Mouse (Mus musculus): Measurements from ENCODE around the gene E130114P18Rik. TPM values are rescaled to one million over a fixed set of nuclear protein-coding genes. Genes with fewer than 3 reads are reported as not detected.

E130114P18Rik gene
- polyA plus RNA-seq, 1 experiment: 0.74 TPM

DNA sequence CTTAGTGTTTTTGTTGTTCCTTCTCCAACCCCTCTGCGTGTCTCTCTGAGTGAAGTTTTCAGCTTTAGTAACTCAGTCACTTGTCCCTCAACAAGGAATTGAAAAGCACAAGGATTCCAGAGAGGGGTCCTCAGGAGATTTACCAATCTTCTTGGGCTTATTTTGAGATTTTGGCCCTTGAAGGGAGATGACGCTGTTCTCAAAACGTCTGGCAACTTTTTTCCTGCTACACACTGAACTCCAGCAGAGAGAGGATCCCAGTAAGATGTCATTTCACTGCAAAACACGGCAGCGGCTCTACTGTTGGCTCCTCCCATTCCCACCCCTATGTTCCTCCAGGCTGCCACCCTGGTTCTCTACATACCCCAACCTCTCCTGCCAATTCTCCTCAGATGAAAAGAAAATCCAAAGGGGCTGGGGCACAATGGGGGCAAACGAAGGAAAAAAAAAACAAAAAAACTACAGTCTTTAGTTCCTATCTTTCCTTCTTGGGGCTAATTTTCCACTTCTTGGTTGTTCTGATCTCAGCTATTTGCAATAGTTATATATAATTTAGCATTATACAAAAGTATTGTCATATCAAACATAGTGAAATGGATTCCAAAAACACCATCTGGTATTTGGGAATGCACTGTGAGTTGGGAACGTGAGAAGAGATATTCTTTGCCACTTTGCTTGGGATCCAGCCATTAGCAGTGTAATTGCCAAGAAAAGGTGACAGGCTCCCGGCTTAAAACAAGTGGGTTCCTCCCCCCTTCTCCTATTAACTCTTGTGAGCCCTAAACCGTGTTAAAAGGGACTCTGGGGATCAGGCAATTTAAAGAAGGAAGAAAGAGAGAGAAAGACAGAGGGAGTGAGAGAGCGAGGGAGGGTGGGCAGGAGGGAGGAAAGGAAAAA lies 167.8 kb downstream of the E130114P18Rik start:
- Histone ChIP-seq H3K4me1 (ENCODE audit: control insufficient read depth, insufficient read depth, low read length) (no peaks in the 10 kb centered on the region), H3K36me3 (ENCODE audit: control insufficient read depth, insufficient read depth, low read length) (no peaks in the 10 kb centered on the region), H3K27me3 (ENCODE audit: control insufficient read depth, insufficient read depth, low read length) (no peaks in the 10 kb centered on the region), H3K27ac (ENCODE audit: control insufficient read depth, insufficient read depth, low read depth, low read length) (no peak overlapping the region), H3K4me3 (ENCODE audit: control insufficient read depth, low read depth, low read length) (no peak overlapping the region)
- TF ChIP-seq CTCF (IDR thresholded peaks at IDR 0.05; ENCODE audit: control insufficient read depth, insufficient read depth, insufficient replicate concordance, low read depth, low read length) (no peak), POLR2A (IDR thresholded peaks at IDR 0.05; ENCODE audit: control insufficient read depth, low read depth, low read length) (no peak)

DNA sequence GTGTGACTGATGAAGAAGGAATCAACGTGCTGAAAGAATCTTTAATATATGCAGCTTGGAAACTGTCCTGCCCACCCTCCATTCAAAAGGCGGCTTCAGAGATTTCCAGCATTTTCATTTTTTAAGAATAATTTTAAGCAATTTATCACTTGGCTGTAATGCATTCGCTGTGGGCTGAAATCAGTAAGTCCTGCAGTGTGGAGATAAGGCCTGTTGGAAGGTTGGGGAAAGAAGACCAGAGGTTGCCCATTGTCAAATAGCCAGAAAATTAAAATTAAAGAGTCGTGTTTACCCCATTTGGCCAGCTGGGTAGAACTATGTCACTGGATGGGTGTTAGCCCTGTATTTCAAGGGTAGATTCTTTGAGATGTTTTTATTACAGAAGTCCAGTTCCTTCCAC lies 168.5 kb downstream of the E130114P18Rik start:
- H3K4me1 ChIP-seq (ENCODE audit: control insufficient read depth, insufficient read depth, low read length): no peaks in the 10 kb centered on the region
- H3K27ac ChIP-seq (ENCODE audit: control insufficient read depth, insufficient read depth, low read depth, low read length): no peak overlapping the region
- H3K36me3 ChIP-seq (ENCODE audit: control insufficient read depth, insufficient read depth, low read length): no peaks in the 10 kb centered on the region
- no peak for TF ChIP-seq POLR2A (IDR thresholded peaks at IDR 0.05; ENCODE audit: control insufficient read depth, low read depth, low read length)
- no peak for TF ChIP-seq CTCF (IDR thresholded peaks at IDR 0.05; ENCODE audit: control insufficient read depth, insufficient read depth, insufficient replicate concordance, low read depth, low read length)
- H3K27me3 ChIP-seq (ENCODE audit: control insufficient read depth, insufficient read depth, low read length): no peaks in the 10 kb centered on the region
- H3K4me3 ChIP-seq (ENCODE audit: control insufficient read depth, low read depth, low read length): no peak overlapping the region

DNA sequence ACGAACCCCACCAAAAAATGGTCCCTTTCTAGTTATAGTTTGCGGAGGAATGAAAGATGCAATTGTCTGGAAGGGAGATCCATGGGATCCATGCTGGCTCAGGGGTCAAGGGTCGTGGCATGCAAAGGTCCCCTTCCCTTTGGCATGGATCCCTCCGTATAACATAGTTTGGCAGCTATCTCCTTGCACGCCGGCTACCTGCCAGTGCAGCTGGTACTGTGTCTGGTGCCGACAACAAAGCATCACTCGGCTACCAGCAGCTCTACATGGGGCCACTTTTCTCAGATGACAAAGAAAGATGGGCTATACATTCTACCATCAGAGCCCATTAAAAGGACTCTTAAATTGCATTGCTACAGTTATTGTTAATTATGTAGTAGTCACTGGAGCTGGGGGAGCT lies 169.2 kb downstream of the E130114P18Rik start:
- Histone ChIP-seq H3K27ac (ENCODE audit: control insufficient read depth, insufficient read depth, low read depth, low read length) (no peak overlapping the region), H3K36me3 (ENCODE audit: control insufficient read depth, insufficient read depth, low read length) (no peaks in the 10 kb centered on the region), H3K4me1 (ENCODE audit: control insufficient read depth, insufficient read depth, low read length) (no peaks in the 10 kb centered on the region), H3K4me3 (ENCODE audit: control insufficient read depth, low read depth, low read length) (no peak overlapping the region), H3K27me3 (ENCODE audit: control insufficient read depth, insufficient read depth, low read length) (no peaks in the 10 kb centered on the region)
- TF ChIP-seq POLR2A (IDR thresholded peaks at IDR 0.05; ENCODE audit: control insufficient read depth, low read depth, low read length): no peak
- TF ChIP-seq CTCF (IDR thresholded peaks at IDR 0.05; ENCODE audit: control insufficient read depth, insufficient read depth, insufficient replicate concordance, low read depth, low read length): no peak

DNA sequence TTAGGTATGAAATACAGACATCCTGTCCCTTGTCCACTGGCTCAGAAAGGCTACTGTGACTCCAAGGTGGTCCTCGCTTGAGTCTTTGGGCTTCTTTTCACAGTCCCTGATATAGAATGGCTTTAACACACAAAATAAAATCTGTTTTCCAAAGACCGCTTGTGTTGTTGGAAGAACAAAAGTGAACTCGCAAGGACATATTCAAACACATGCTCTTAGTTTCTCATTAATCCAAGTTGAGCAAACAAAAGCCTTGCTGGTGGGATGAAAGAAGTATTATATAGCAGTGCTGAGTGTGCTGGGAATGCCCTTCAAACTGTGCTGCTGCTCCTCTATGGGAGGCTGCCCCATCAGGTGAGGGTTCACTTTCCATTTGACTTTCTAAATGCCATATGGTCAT lies 169.7 kb downstream of the E130114P18Rik start:
- no peak overlapping the region for H3K27ac ChIP-seq (ENCODE audit: control insufficient read depth, insufficient read depth, low read depth, low read length)
- no peaks in the 10 kb centered on the region for H3K4me1 ChIP-seq (ENCODE audit: control insufficient read depth, insufficient read depth, low read length)
- H3K27me3 ChIP-seq (ENCODE audit: control insufficient read depth, insufficient read depth, low read length): no peaks in the 10 kb centered on the region
- H3K36me3 ChIP-seq (ENCODE audit: control insufficient read depth, insufficient read depth, low read length): no peaks in the 10 kb centered on the region
- H3K4me3 ChIP-seq (ENCODE audit: control insufficient read depth, low read depth, low read length): no peak overlapping the region
- TF ChIP-seq CTCF (IDR thresholded peaks at IDR 0.05; ENCODE audit: control insufficient read depth, insufficient read depth, insufficient replicate concordance, low read depth, low read length): no peak
- TF ChIP-seq POLR2A (IDR thresholded peaks at IDR 0.05; ENCODE audit: control insufficient read depth, low read depth, low read length): no peak

DNA sequence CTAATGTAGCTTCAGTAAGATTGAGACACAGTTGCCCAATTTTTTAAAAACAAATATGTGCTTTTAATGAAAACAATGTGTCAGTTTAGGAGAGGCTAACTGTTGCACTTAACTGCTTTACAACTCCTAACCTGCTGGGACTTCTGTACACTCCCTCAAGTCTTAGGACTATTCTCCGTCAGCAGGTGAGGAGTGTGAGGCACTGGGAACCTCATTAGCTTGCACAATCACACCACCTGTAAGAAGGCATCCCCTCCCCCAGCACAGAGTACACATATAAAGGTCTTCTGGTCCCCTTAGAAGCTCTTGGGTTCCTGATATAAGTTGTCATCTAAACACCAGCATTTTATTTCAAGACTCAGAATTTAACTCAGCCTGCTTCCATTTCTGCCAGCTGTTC lies 170.7 kb downstream of the E130114P18Rik start:
- no peaks in the 10 kb centered on the region for H3K36me3 ChIP-seq (ENCODE audit: control insufficient read depth, insufficient read depth, low read length)
- no peaks in the 10 kb centered on the region for H3K4me1 ChIP-seq (ENCODE audit: control insufficient read depth, insufficient read depth, low read length)
- no peaks in the 10 kb centered on the region for H3K27me3 ChIP-seq (ENCODE audit: control insufficient read depth, insufficient read depth, low read length)
- no peak overlapping the region for H3K27ac ChIP-seq (ENCODE audit: control insufficient read depth, insufficient read depth, low read depth, low read length)
- TF ChIP-seq POLR2A (IDR thresholded peaks at IDR 0.05; ENCODE audit: control insufficient read depth, low read depth, low read length) (no peak), CTCF (IDR thresholded peaks at IDR 0.05; ENCODE audit: control insufficient read depth, insufficient read depth, insufficient replicate concordance, low read depth, low read length) (no peak)
- no peak overlapping the region for H3K4me3 ChIP-seq (ENCODE audit: control insufficient read depth, low read depth, low read length)

DNA sequence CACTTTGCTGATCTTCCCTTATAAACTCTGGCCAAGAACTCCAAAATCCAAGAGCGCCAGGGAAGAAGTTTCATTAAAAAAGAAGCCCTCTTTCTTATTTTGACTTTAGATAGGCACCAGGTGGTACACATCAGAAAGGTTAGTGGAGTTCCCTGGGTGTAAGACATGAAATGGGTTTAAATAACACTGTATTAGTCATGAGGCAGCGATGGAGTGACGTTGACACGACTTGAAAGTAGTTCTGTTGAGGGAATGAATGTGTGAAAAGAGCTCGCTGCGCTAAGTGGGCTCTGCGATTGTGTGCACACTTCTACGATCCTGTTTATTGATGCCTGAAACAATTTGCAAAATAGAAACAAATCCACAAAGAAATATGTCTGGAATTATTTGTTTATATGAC lies 171.4 kb downstream of the E130114P18Rik start:
- H3K36me3 ChIP-seq (ENCODE audit: control insufficient read depth, insufficient read depth, low read length): no peaks in the 10 kb centered on the region
- no peak overlapping the region for H3K4me3 ChIP-seq (ENCODE audit: control insufficient read depth, low read depth, low read length)
- H3K27ac ChIP-seq (ENCODE audit: control insufficient read depth, insufficient read depth, low read depth, low read length): no peak overlapping the region
- H3K27me3 ChIP-seq (ENCODE audit: control insufficient read depth, insufficient read depth, low read length): no peaks in the 10 kb centered on the region
- TF ChIP-seq POLR2A (IDR thresholded peaks at IDR 0.05; ENCODE audit: control insufficient read depth, low read depth, low read length): no peak
- no peak for TF ChIP-seq CTCF (IDR thresholded peaks at IDR 0.05; ENCODE audit: control insufficient read depth, insufficient read depth, insufficient replicate concordance, low read depth, low read length)
- no peaks in the 10 kb centered on the region for H3K4me1 ChIP-seq (ENCODE audit: control insufficient read depth, insufficient read depth, low read length)

DNA sequence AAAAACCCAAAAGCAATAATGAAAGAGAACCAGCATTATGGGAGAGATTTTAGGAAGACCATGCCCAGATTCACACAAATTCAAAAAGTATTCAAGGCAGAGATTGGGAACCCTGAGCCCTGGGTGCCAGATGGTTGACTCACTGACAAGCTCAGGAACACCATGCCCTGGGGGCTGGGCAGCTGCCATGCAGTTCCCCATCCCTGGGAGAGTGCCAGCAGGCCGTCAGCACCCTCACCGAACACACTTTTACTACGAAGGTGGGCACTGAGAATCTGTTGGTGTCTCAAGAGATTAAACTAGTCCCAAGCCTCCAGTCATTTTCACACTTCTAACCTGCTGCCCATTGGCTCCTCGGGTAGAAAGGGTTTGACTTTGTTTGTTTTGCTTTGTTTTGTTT lies 175.3 kb downstream of the E130114P18Rik start:
- TF ChIP-seq POLR2A (IDR thresholded peaks at IDR 0.05; ENCODE audit: control insufficient read depth, low read depth, low read length): no peak
- no peak for TF ChIP-seq CTCF (IDR thresholded peaks at IDR 0.05; ENCODE audit: control insufficient read depth, insufficient read depth, insufficient replicate concordance, low read depth, low read length)
- Histone ChIP-seq H3K4me3 (ENCODE audit: control insufficient read depth, low read depth, low read length) (no peak overlapping the region), H3K36me3 (ENCODE audit: control insufficient read depth, insufficient read depth, low read length) (no peaks in the 10 kb centered on the region), H3K4me1 (ENCODE audit: control insufficient read depth, insufficient read depth, low read length) (no peaks in the 10 kb centered on the region), H3K27ac (ENCODE audit: control insufficient read depth, insufficient read depth, low read depth, low read length) (no peak overlapping the region), H3K27me3 (ENCODE audit: control insufficient read depth, insufficient read depth, low read length) (no peaks in the 10 kb centered on the region)
